Mouse (Mus musculus): ENCODE results near the gene Sprr2a1. TPM values are rescaled to one million over a fixed set of nuclear protein-coding genes. Genes with fewer than 3 reads are reported as not detected.
"Not testable (repeated sequence)": the region's sequence is repeated elsewhere in the genome, so short reads cannot be mapped to it uniquely, and the experiment has no call there.

Gene Sprr2a1
- polyA plus RNA-seq, 1 experiment from 2014 or later, result not detected

GRCm38 (mm10) chr3:92227410-92227809, 11.8 kb downstream of the Sprr2a1 start:
- ATAC-seq (replicated peaks; ENCODE audit: insufficient number of reproducible peaks, low FRiP score, low TSS enrichment); H3K4me3 ChIP-seq (ENCODE audit: low read depth, low read length); H3K27me3 ChIP-seq (ENCODE audit: control insufficient read depth, insufficient read depth, low read length); H3K36me3 ChIP-seq (ENCODE audit: control insufficient read depth, insufficient read depth, low read length); H3K4me2 ChIP-seq; H3K4me1 ChIP-seq (ENCODE audit: control insufficient read depth, insufficient read depth, low read length); H3K9ac ChIP-seq (ENCODE audit: low read depth, low read length); H3K27ac ChIP-seq (ENCODE audit: low read depth, low read length); H3K9me3 ChIP-seq (replicated peaks; ENCODE audit: control insufficient read depth, low read length): not testable (repeated sequence)
- 75% methylated on average over 3 of the region's 3 CpGs for WGBS (ENCODE audit: insufficient replicate concordance)

GRCm38 (mm10) chr3:92236463-92237189, 21.0 kb downstream of the Sprr2a1 start:
- H3K9me3 ChIP-seq (replicated peaks; ENCODE audit: control insufficient read depth, low read length); H3K4me1 ChIP-seq (ENCODE audit: control insufficient read depth, insufficient read depth, low read length); H3K4me3 ChIP-seq (ENCODE audit: low read depth, low read length); H3K27ac ChIP-seq (ENCODE audit: low read depth, low read length); H3K9ac ChIP-seq (ENCODE audit: low read depth, low read length); ATAC-seq (replicated peaks; ENCODE audit: insufficient number of reproducible peaks, low FRiP score, low TSS enrichment); H3K36me3 ChIP-seq (ENCODE audit: control insufficient read depth, insufficient read depth, low read length); H3K4me2 ChIP-seq; H3K27me3 ChIP-seq (ENCODE audit: control insufficient read depth, insufficient read depth, low read length): not testable (repeated sequence)
- no CpG with 5 or more reads among the region's 5 CpGs for WGBS (ENCODE audit: insufficient replicate concordance)

- not testable (repeated sequence) for H3K27me3 ChIP-seq (ENCODE audit: control insufficient read depth, insufficient read depth, low read length); H3K4me1 ChIP-seq (ENCODE audit: control insufficient read depth, insufficient read depth, low read length); H3K9me3 ChIP-seq (replicated peaks; ENCODE audit: control insufficient read depth, low read length); ATAC-seq (replicated peaks; ENCODE audit: insufficient number of reproducible peaks, low FRiP score, low TSS enrichment); H3K9ac ChIP-seq (ENCODE audit: low read depth, low read length); H3K4me3 ChIP-seq (ENCODE audit: low read depth, low read length); H3K27ac ChIP-seq (ENCODE audit: low read depth, low read length); H3K4me2 ChIP-seq; H3K36me3 ChIP-seq (ENCODE audit: control insufficient read depth, insufficient read depth, low read length)
Measured at GRCm38 (mm10) chr3:92238736-92239135, 23.1 kb downstream of the Sprr2a1 start.

GRCm38 (mm10) chr3:92239197-92239596, 23.6 kb downstream of the Sprr2a1 start:
- not testable (repeated sequence) for H3K4me3 ChIP-seq (ENCODE audit: low read depth, low read length); ATAC-seq (replicated peaks; ENCODE audit: insufficient number of reproducible peaks, low FRiP score, low TSS enrichment); H3K27ac ChIP-seq (ENCODE audit: low read depth, low read length); H3K9me3 ChIP-seq (replicated peaks; ENCODE audit: control insufficient read depth, low read length); H3K9ac ChIP-seq (ENCODE audit: low read depth, low read length); H3K4me1 ChIP-seq (ENCODE audit: control insufficient read depth, insufficient read depth, low read length); H3K27me3 ChIP-seq (ENCODE audit: control insufficient read depth, insufficient read depth, low read length); H3K4me2 ChIP-seq; H3K36me3 ChIP-seq (ENCODE audit: control insufficient read depth, insufficient read depth, low read length)
- WGBS (ENCODE audit: insufficient replicate concordance), result no CpG with 5 or more reads among the region's 1 CpGs

- not testable (repeated sequence) for H3K36me3 ChIP-seq (ENCODE audit: control insufficient read depth, insufficient read depth, low read length); H3K9ac ChIP-seq (ENCODE audit: low read depth, low read length); H3K9me3 ChIP-seq (replicated peaks; ENCODE audit: control insufficient read depth, low read length); H3K27ac ChIP-seq (ENCODE audit: low read depth, low read length); H3K4me3 ChIP-seq (ENCODE audit: low read depth, low read length); H3K27me3 ChIP-seq (ENCODE audit: control insufficient read depth, insufficient read depth, low read length); H3K4me2 ChIP-seq; H3K4me1 ChIP-seq (ENCODE audit: control insufficient read depth, insufficient read depth, low read length); ATAC-seq (replicated peaks; ENCODE audit: insufficient number of reproducible peaks, low FRiP score, low TSS enrichment)
Measured at GRCm38 (mm10) chr3:92244833-92245232, 29.2 kb downstream of the Sprr2a1 start.

GRCm38 (mm10) chr3:92246245-92246644, 30.6 kb downstream of the Sprr2a1 start:
- ATAC-seq (replicated peaks; ENCODE audit: insufficient number of reproducible peaks, low FRiP score, low TSS enrichment), result 0 out of 2 replicates have a peak, but pooled peaks have one; percentile 43
- not testable (repeated sequence) for H3K9me3 ChIP-seq (replicated peaks; ENCODE audit: control insufficient read depth, low read length); H3K4me3 ChIP-seq (ENCODE audit: low read depth, low read length); H3K4me2 ChIP-seq; H3K4me1 ChIP-seq (ENCODE audit: control insufficient read depth, insufficient read depth, low read length); H3K36me3 ChIP-seq (ENCODE audit: control insufficient read depth, insufficient read depth, low read length); H3K27ac ChIP-seq (ENCODE audit: low read depth, low read length); H3K27me3 ChIP-seq (ENCODE audit: control insufficient read depth, insufficient read depth, low read length); H3K9ac ChIP-seq (ENCODE audit: low read depth, low read length)
- WGBS (ENCODE audit: insufficient replicate concordance), result no CpG with 5 or more reads among the region's 10 CpGs

- not testable (repeated sequence) for H3K27me3 ChIP-seq (ENCODE audit: control insufficient read depth, insufficient read depth, low read length); H3K36me3 ChIP-seq (ENCODE audit: control insufficient read depth, insufficient read depth, low read length); H3K27ac ChIP-seq (ENCODE audit: low read depth, low read length); ATAC-seq (replicated peaks; ENCODE audit: insufficient number of reproducible peaks, low FRiP score, low TSS enrichment); H3K9ac ChIP-seq (ENCODE audit: low read depth, low read length); H3K4me2 ChIP-seq; H3K9me3 ChIP-seq (replicated peaks; ENCODE audit: control insufficient read depth, low read length); H3K4me1 ChIP-seq (ENCODE audit: control insufficient read depth, insufficient read depth, low read length); H3K4me3 ChIP-seq (ENCODE audit: low read depth, low read length)
Measured at GRCm38 (mm10) chr3:92248494-92248893, 32.9 kb downstream of the Sprr2a1 start.

- not testable (repeated sequence) for H3K4me2 ChIP-seq; H3K36me3 ChIP-seq (ENCODE audit: control insufficient read depth, insufficient read depth, low read length); H3K9ac ChIP-seq (ENCODE audit: low read depth, low read length); H3K27me3 ChIP-seq (ENCODE audit: control insufficient read depth, insufficient read depth, low read length); H3K4me1 ChIP-seq (ENCODE audit: control insufficient read depth, insufficient read depth, low read length); H3K4me3 ChIP-seq (ENCODE audit: low read depth, low read length); ATAC-seq (replicated peaks; ENCODE audit: insufficient number of reproducible peaks, low FRiP score, low TSS enrichment); H3K27ac ChIP-seq (ENCODE audit: low read depth, low read length); H3K9me3 ChIP-seq (replicated peaks; ENCODE audit: control insufficient read depth, low read length)
- WGBS (ENCODE audit: insufficient replicate concordance), result 82% methylated on average over 1 of the region's 2 CpGs
Measured at GRCm38 (mm10) chr3:92250450-92250849, 34.9 kb downstream of the Sprr2a1 start.

GRCm38 (mm10) chr3:92253860-92254259, 38.3 kb downstream of the Sprr2a1 start:
- not testable (repeated sequence) for H3K4me1 ChIP-seq (ENCODE audit: control insufficient read depth, insufficient read depth, low read length); H3K36me3 ChIP-seq (ENCODE audit: control insufficient read depth, insufficient read depth, low read length); H3K9ac ChIP-seq (ENCODE audit: low read depth, low read length); H3K27ac ChIP-seq (ENCODE audit: low read depth, low read length); H3K9me3 ChIP-seq (replicated peaks; ENCODE audit: control insufficient read depth, low read length); H3K4me2 ChIP-seq; H3K4me3 ChIP-seq (ENCODE audit: low read depth, low read length); H3K27me3 ChIP-seq (ENCODE audit: control insufficient read depth, insufficient read depth, low read length)
- ATAC-seq (replicated peaks; ENCODE audit: insufficient number of reproducible peaks, low FRiP score, low TSS enrichment), result peak; percentile 47; the same call in 1 of the 2 replicates
- no CpG with 5 or more reads among the region's 8 CpGs for WGBS (ENCODE audit: insufficient replicate concordance)

All from heart, embryonic 11.5 days (tissue).